Mouse (Mus musculus): Measurements from ENCODE around the gene Ppp1r1b. TPM values are rescaled to one million over a fixed set of nuclear protein-coding genes. Genes with fewer than 3 reads are reported as not detected.

The Ppp1r1b gene
- total RNA-seq (2021): 100 to 1,000 TPM; 146 to 208 TPM
- long read RNA-seq, experiment 1, transcript Ppp1r1b-201 (7 exons, 2,001 nt): major isoform, 234 of 264 reads
- long read RNA-seq, experiment 1, partial matches to known transcripts: 6 of 264 reads
- long read RNA-seq, experiment 1, other reads (novel, unspliced or antisense): 19 of 264 reads
- long read RNA-seq, experiment 2, transcript Ppp1r1b-201 (7 exons, 2,001 nt): major isoform, 170 of 191 reads
- long read RNA-seq, experiment 2, partial matches to known transcripts: 16 of 191 reads
- long read RNA-seq, experiment 2, other reads (novel, unspliced or antisense): 4 of 191 reads

- DNase-seq (ENCODE audit: extremely low spot score in 1 of 2, low spot score in 2 of 2): peak; percentile 76 to 82
- Histone ChIP-seq H3K27ac (peak within 1 kb of the TSS; percentile 86), H3K4me3 (peak within 1 kb of the TSS; percentile 83)
- no peak for TF ChIP-seq CTCF (IDR thresholded peaks at IDR 0.05)
- intact Hi-C loops (cut with DNase I): no loop called here
Measured at GRCm38 (mm10) chr11:98348083-98348961, at the start of gene Ppp1r1b. TSS of gene Ppp1r1b (plus strand) at chr11:98348404.

- DNase-seq (ENCODE audit: extremely low spot score in 1 of 2, low spot score in 2 of 2): no peak
- intact Hi-C loops (cut with DNase I): no loop called here
- Histone ChIP-seq H3K4me3 (no peak overlapping the region), H3K27ac (no peak overlapping the region)
- TF ChIP-seq CTCF (IDR thresholded peaks at IDR 0.05): no peak
Measured at GRCm38 (mm10) chr11:98298484-98299205, 49.6 kb upstream of the Ppp1r1b start.

- peak overlapping the region; percentile 65; the same call in 1 of the 2 replicates for H3K27ac ChIP-seq
- 0 out of 2 replicates have a peak overlapping the region, but pooled peaks have one; percentile 11 for H3K4me3 ChIP-seq
- peak in 1 of 2 experiments; percentile 65 for DNase-seq (ENCODE audit: extremely low spot score in 1 of 2, low spot score in 2 of 2)
- intact Hi-C loops (cut with DNase I): no loop called here
- TF ChIP-seq CTCF (IDR thresholded peaks at IDR 0.05): no peak
Measured at GRCm38 (mm10) chr11:98313790-98314323, 34.3 kb upstream of the Ppp1r1b start.

GRCm38 (mm10) chr11:98317479-98317878 is 30.7 kb upstream of the Ppp1r1b start:
- intact Hi-C loops (cut with DNase I): no loop called here
- TF ChIP-seq CTCF (IDR thresholded peaks at IDR 0.05): no peak
- DNase-seq (ENCODE audit: extremely low spot score in 1 of 2, low spot score in 2 of 2): no peak
- H3K27ac ChIP-seq: no peak overlapping the region
- H3K4me3 ChIP-seq: no peak overlapping the region

- peak overlapping the region; percentile 25; the same call in 1 of the 2 replicates for H3K4me3 ChIP-seq
- H3K27ac ChIP-seq: peak overlapping the region; percentile 91
- DNase-seq (ENCODE audit: extremely low spot score in 1 of 2, low spot score in 2 of 2): peak in 1 of 2 experiments; percentile 20
- intact Hi-C loops (cut with DNase I): no loop called here
- TF ChIP-seq CTCF (IDR thresholded peaks at IDR 0.05): no peak
Measured at GRCm38 (mm10) chr11:98318421-98319116, 29.6 kb upstream of the Ppp1r1b start.

GRCm38 (mm10) chr11:98319120-98319519 is 29.1 kb upstream of the Ppp1r1b start:
- peak overlapping the region; percentile 91 for H3K27ac ChIP-seq
- intact Hi-C loops (cut with DNase I): no loop called here
- no peak for TF ChIP-seq CTCF (IDR thresholded peaks at IDR 0.05)
- no peak for DNase-seq (ENCODE audit: extremely low spot score in 1 of 2, low spot score in 2 of 2)
- H3K4me3 ChIP-seq: peak overlapping the region; percentile 25; the same call in 1 of the 2 replicates

- DNase-seq (ENCODE audit: extremely low spot score in 1 of 2, low spot score in 2 of 2): no peak
- intact Hi-C loops (cut with DNase I): no loop called here
- peak overlapping the region; percentile 91 for H3K27ac ChIP-seq
- H3K4me3 ChIP-seq: no peak overlapping the region
- no peak for TF ChIP-seq CTCF (IDR thresholded peaks at IDR 0.05)
Measured at GRCm38 (mm10) chr11:98319544-98319943, 28.7 kb upstream of the Ppp1r1b start.

GRCm38 (mm10) chr11:98319944-98320343 is 28.3 kb upstream of the Ppp1r1b start:
- H3K27ac ChIP-seq: peak overlapping the region; percentile 91
- no peak for DNase-seq (ENCODE audit: extremely low spot score in 1 of 2, low spot score in 2 of 2)
- intact Hi-C loops (cut with DNase I): no loop called here

GRCm38 (mm10) chr11:98320381-98320780 is 27.8 kb upstream of the Ppp1r1b start:
- peak overlapping the region; percentile 91 for H3K27ac ChIP-seq
- DNase-seq (ENCODE audit: extremely low spot score in 1 of 2, low spot score in 2 of 2): peak in 1 of 2 experiments; percentile 25
- peak overlapping the region; percentile 41 for H3K4me3 ChIP-seq
- intact Hi-C loops (cut with DNase I): no loop called here
- TF ChIP-seq CTCF (IDR thresholded peaks at IDR 0.05): no peak

More at GRCm38 (mm10) chr11:98319944-98320343, 28.3 kb upstream of the Ppp1r1b start:
- TF ChIP-seq CTCF (IDR thresholded peaks at IDR 0.05): no peak
- H3K4me3 ChIP-seq: no peak overlapping the region

- DNase-seq (ENCODE audit: extremely low spot score in 1 of 2, low spot score in 2 of 2): peak in 1 of 2 experiments; percentile 24
- Histone ChIP-seq H3K27ac (peak overlapping the region; percentile 91), H3K4me3 (peak overlapping the region; percentile 41)
- TF ChIP-seq CTCF (IDR thresholded peaks at IDR 0.05): no peak
- intact Hi-C loops (cut with DNase I): no loop called here
Measured at GRCm38 (mm10) chr11:98320806-98321676, 27.2 kb upstream of the Ppp1r1b start.

Measured in left cerebral cortex, adult 2 months (tissue).